Mouse (Mus musculus): ENCODE measurements around the gene Ap5s1. TPM values are rescaled to one million over a fixed set of nuclear protein-coding genes. Genes with fewer than 3 reads are reported as not detected.

Ap5s1 gene
- 33.0 and 34.7 TPM in 2 replicates for polyA plus RNA-seq (2015; fragmentation: Nextera tagmentation; extraction: Ambion mirVana)

GRCm38 (mm10) chr2:131206778-131207177 lies at the start of gene Ap5s1:
TSS of gene Ap5s1 (plus strand) at chr2:131207078.
- ATAC-seq = no peak
- Histone ChIP-seq H3K36me3 (ENCODE audit: control insufficient read depth, insufficient read depth, low read length) (no peaks in the 10 kb centered on the region), H3K27me3 (ENCODE audit: control insufficient read depth, insufficient read depth, low read depth, low read length) (no peaks in the 10 kb centered on the region), H3K4me2 (ENCODE audit: low read length) (no peak within 1 kb of the TSS), H3K4me3 (ENCODE audit: low read depth, low read length) (no peak within 1 kb of the TSS), H3K9ac (ENCODE audit: low read depth, low read length) (no peak within 1 kb of the TSS), H3K9me3 (replicated peaks; ENCODE audit: control insufficient read depth, low read length, poor library complexity, severe bottlenecking) (no peaks in the 10 kb centered on the region), H3K27ac (ENCODE audit: low read length) (no peak within 1 kb of the TSS), H3K4me1 (ENCODE audit: control insufficient read depth, insufficient read depth, low read length) (peaks cover 12% of the 10 kb centered on the region)
- 85% methylated on average over 4 of the region's 4 CpGs for WGBS

GRCm38 (mm10) chr2:131159491-131159910 lies 47.4 kb upstream of the Ap5s1 start:
- peak overlapping the region; percentile 90 for H3K9ac ChIP-seq (ENCODE audit: low read depth, low read length)
- ATAC-seq = peak; percentile 70
- H3K9me3 ChIP-seq (replicated peaks; ENCODE audit: control insufficient read depth, low read length, poor library complexity, severe bottlenecking) = no peaks in the 10 kb centered on the region
- peak overlapping the region; percentile 74 for H3K4me2 ChIP-seq (ENCODE audit: low read length)
- 0% methylated on average over 18 of the region's 18 CpGs for WGBS
- no peaks in the 10 kb centered on the region for H3K27me3 ChIP-seq (ENCODE audit: control insufficient read depth, insufficient read depth, low read depth, low read length)
- peak overlapping the region; percentile 94 for H3K27ac ChIP-seq (ENCODE audit: low read length)
- H3K36me3 ChIP-seq (ENCODE audit: control insufficient read depth, insufficient read depth, low read length) = no peaks in the 10 kb centered on the region
- H3K4me1 ChIP-seq (ENCODE audit: control insufficient read depth, insufficient read depth, low read length) = peaks cover 25% of the 10 kb centered on the region
- H3K4me3 ChIP-seq (ENCODE audit: low read depth, low read length) = peak overlapping the region; percentile 84

- Histone ChIP-seq H3K36me3 (ENCODE audit: control insufficient read depth, insufficient read depth, low read length) (no peaks in the 10 kb centered on the region), H3K27me3 (ENCODE audit: control insufficient read depth, insufficient read depth, low read depth, low read length) (no peaks in the 10 kb centered on the region), H3K9me3 (replicated peaks; ENCODE audit: control insufficient read depth, low read length, poor library complexity, severe bottlenecking) (no peaks in the 10 kb centered on the region), H3K4me1 (ENCODE audit: control insufficient read depth, insufficient read depth, low read length) (peaks cover 25% of the 10 kb centered on the region), H3K4me2 (ENCODE audit: low read length) (peak within 1 kb of the TSS; percentile 94), H3K9ac (ENCODE audit: low read depth, low read length) (peak within 1 kb of the TSS; percentile 90), H3K27ac (ENCODE audit: low read length) (peak within 1 kb of the TSS; percentile 94), H3K4me3 (ENCODE audit: low read depth, low read length) (peak within 1 kb of the TSS; percentile 84)
- peak; percentile 95 for ATAC-seq
- WGBS = under 1% methylated on average over 52 of the region's 54 CpGs
Measured at GRCm38 (mm10) chr2:131159938-131160581, 46.8 kb upstream of the Ap5s1 start, which contains the start of gene 1700037H04Rik. TSS of gene 1700037H04Rik (minus strand) at chr2:131160081.

GRCm38 (mm10) chr2:131160671-131161111 lies 46.2 kb upstream of the Ap5s1 start:
- no peaks in the 10 kb centered on the region for H3K27me3 ChIP-seq (ENCODE audit: control insufficient read depth, insufficient read depth, low read depth, low read length)
- peak overlapping the region; percentile 94 for H3K4me2 ChIP-seq (ENCODE audit: low read length)
- no peaks in the 10 kb centered on the region for H3K9me3 ChIP-seq (replicated peaks; ENCODE audit: control insufficient read depth, low read length, poor library complexity, severe bottlenecking)
- H3K27ac ChIP-seq (ENCODE audit: low read length) = peak overlapping the region; percentile 94
- no peak for ATAC-seq
- H3K36me3 ChIP-seq (ENCODE audit: control insufficient read depth, insufficient read depth, low read length) = no peaks in the 10 kb centered on the region
- H3K9ac ChIP-seq (ENCODE audit: low read depth, low read length) = peak overlapping the region; percentile 79
- H3K4me3 ChIP-seq (ENCODE audit: low read depth, low read length) = peak overlapping the region; percentile 84
- under 1% methylated on average over 17 of the region's 17 CpGs for WGBS
- H3K4me1 ChIP-seq (ENCODE audit: control insufficient read depth, insufficient read depth, low read length) = peaks cover 25% of the 10 kb centered on the region

GRCm38 (mm10) chr2:131163924-131164323 lies 43.0 kb upstream of the Ap5s1 start:
- Histone ChIP-seq H3K27ac (ENCODE audit: low read length) (no peak overlapping the region), H3K27me3 (ENCODE audit: control insufficient read depth, insufficient read depth, low read depth, low read length) (no peaks in the 10 kb centered on the region), H3K4me1 (ENCODE audit: control insufficient read depth, insufficient read depth, low read length) (peaks cover 9% of the 10 kb centered on the region), H3K4me3 (ENCODE audit: low read depth, low read length) (no peak overlapping the region), H3K4me2 (ENCODE audit: low read length) (no peak overlapping the region), H3K9ac (ENCODE audit: low read depth, low read length) (no peak overlapping the region), H3K36me3 (ENCODE audit: control insufficient read depth, insufficient read depth, low read length) (no peaks in the 10 kb centered on the region), H3K9me3 (replicated peaks; ENCODE audit: control insufficient read depth, low read length, poor library complexity, severe bottlenecking) (no peaks in the 10 kb centered on the region)
- ATAC-seq = no peak
- WGBS = 78% methylated on average over 7 of the region's 7 CpGs

- ATAC-seq = no peak
- peaks cover 3% of the 10 kb centered on the region; the same call in 1 of the 2 replicates for H3K36me3 ChIP-seq (ENCODE audit: control insufficient read depth, insufficient read depth, low read length)
- H3K9ac ChIP-seq (ENCODE audit: low read depth, low read length) = no peak overlapping the region
- H3K27ac ChIP-seq (ENCODE audit: low read length) = no peak overlapping the region
- H3K4me1 ChIP-seq (ENCODE audit: control insufficient read depth, insufficient read depth, low read length) = peaks cover 1% of the 10 kb centered on the region
- no peak overlapping the region for H3K4me2 ChIP-seq (ENCODE audit: low read length)
- WGBS = 88% methylated on average over 2 of the region's 2 CpGs
- no peak overlapping the region for H3K4me3 ChIP-seq (ENCODE audit: low read depth, low read length)
- H3K27me3 ChIP-seq (ENCODE audit: control insufficient read depth, insufficient read depth, low read depth, low read length) = peaks cover 3% of the 10 kb centered on the region
- no peaks in the 10 kb centered on the region for H3K9me3 ChIP-seq (replicated peaks; ENCODE audit: control insufficient read depth, low read length, poor library complexity, severe bottlenecking)
Measured at GRCm38 (mm10) chr2:131166172-131166571, 40.7 kb upstream of the Ap5s1 start.

GRCm38 (mm10) chr2:131167984-131168383 lies 38.9 kb upstream of the Ap5s1 start:
- WGBS = 81% methylated on average over 6 of the region's 6 CpGs
- Histone ChIP-seq H3K9ac (ENCODE audit: low read depth, low read length) (no peak overlapping the region), H3K4me3 (ENCODE audit: low read depth, low read length) (no peak overlapping the region), H3K27me3 (ENCODE audit: control insufficient read depth, insufficient read depth, low read depth, low read length) (peaks cover 19% of the 10 kb centered on the region), H3K4me2 (ENCODE audit: low read length) (no peak overlapping the region), H3K27ac (ENCODE audit: low read length) (no peak overlapping the region), H3K36me3 (ENCODE audit: control insufficient read depth, insufficient read depth, low read length) (peaks cover 3% of the 10 kb centered on the region; the same call in 1 of the 2 replicates), H3K9me3 (replicated peaks; ENCODE audit: control insufficient read depth, low read length, poor library complexity, severe bottlenecking) (no peaks in the 10 kb centered on the region), H3K4me1 (ENCODE audit: control insufficient read depth, insufficient read depth, low read length) (no peaks in the 10 kb centered on the region)
- ATAC-seq = no peak

- H3K9ac ChIP-seq (ENCODE audit: low read depth, low read length) = no peak overlapping the region
- peaks cover 23% of the 10 kb centered on the region for H3K27me3 ChIP-seq (ENCODE audit: control insufficient read depth, insufficient read depth, low read depth, low read length)
- H3K4me2 ChIP-seq (ENCODE audit: low read length) = no peak overlapping the region
- peaks cover 5% of the 10 kb centered on the region for H3K4me1 ChIP-seq (ENCODE audit: control insufficient read depth, insufficient read depth, low read length)
- no peaks in the 10 kb centered on the region for H3K9me3 ChIP-seq (replicated peaks; ENCODE audit: control insufficient read depth, low read length, poor library complexity, severe bottlenecking)
- no peak overlapping the region for H3K4me3 ChIP-seq (ENCODE audit: low read depth, low read length)
- H3K36me3 ChIP-seq (ENCODE audit: control insufficient read depth, insufficient read depth, low read length) = peaks cover 3% of the 10 kb centered on the region; the same call in 1 of the 2 replicates
- ATAC-seq = no peak; the same call in 1 of the 2 replicates
- H3K27ac ChIP-seq (ENCODE audit: low read length) = no peak overlapping the region
- WGBS = 52% methylated on average over 1 of the region's 1 CpGs
Measured at GRCm38 (mm10) chr2:131168914-131169313, 38.0 kb upstream of the Ap5s1 start.

- no peak overlapping the region for H3K4me3 ChIP-seq (ENCODE audit: low read depth, low read length)
- H3K9ac ChIP-seq (ENCODE audit: low read depth, low read length) = no peak overlapping the region
- WGBS = 21% methylated on average over 9 of the region's 9 CpGs
- H3K27ac ChIP-seq (ENCODE audit: low read length) = no peak overlapping the region
- H3K4me2 ChIP-seq (ENCODE audit: low read length) = peak overlapping the region; percentile 22; the same call in 1 of the 2 replicates
- peaks cover 24% of the 10 kb centered on the region for H3K4me1 ChIP-seq (ENCODE audit: control insufficient read depth, insufficient read depth, low read length)
- peaks cover 3% of the 10 kb centered on the region; the same call in 1 of the 2 replicates for H3K36me3 ChIP-seq (ENCODE audit: control insufficient read depth, insufficient read depth, low read length)
- no peaks in the 10 kb centered on the region for H3K9me3 ChIP-seq (replicated peaks; ENCODE audit: control insufficient read depth, low read length, poor library complexity, severe bottlenecking)
- H3K27me3 ChIP-seq (ENCODE audit: control insufficient read depth, insufficient read depth, low read depth, low read length) = peaks cover 23% of the 10 kb centered on the region
- no peak for ATAC-seq
Measured at GRCm38 (mm10) chr2:131170936-131171335, 35.9 kb upstream of the Ap5s1 start.

Measured in midbrain, embryonic 16.5 days (tissue).